Mouse (Mus musculus) cerebellum, adult (tissue): ENCODE measurements at regions not wholly inside any gene's neighbourhood (a gene's known extent, or its start where the extent isn't known, plus 50 kb on each side); places are given as distances from the start of the nearest gene placed in this dataset.

Experiments
- ATAC-seq: cut with Nextera tagmentation; 2 replicates; pipeline ENCODE4 v1.9.2; 2017; ENCODE audit warnings: mild to moderate bottlenecking, moderate library complexity, mixed read lengths; ENCODE audit not compliant: insufficient number of reproducible peaks, low FRiP score, low TSS enrichment

GRCm38 (mm10) chr4:64219802-64220201 is 173.0 kb upstream of the Tnc start:
- no peak for ATAC-seq

- ATAC-seq: no peak
Measured at GRCm38 (mm10) chr4:64207118-64207868, 160.5 kb upstream of the Tnc start.

DNA sequence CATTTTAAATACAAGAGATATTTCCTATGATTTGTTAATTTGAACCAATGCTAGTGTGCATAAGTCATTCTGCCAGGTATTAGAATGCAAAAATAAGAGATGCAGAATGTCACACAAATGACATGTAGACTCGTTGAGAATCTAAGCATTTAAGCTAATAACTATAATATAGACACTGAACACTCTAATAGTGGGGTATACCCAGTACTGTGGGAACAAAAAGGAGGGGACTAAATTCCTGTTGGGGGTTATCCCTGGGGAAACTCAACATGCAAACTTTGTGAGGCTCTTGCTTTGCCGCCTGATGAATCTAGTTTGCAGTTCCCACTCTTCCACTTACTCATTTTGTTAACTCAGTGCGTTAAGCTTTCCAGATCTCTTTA is 154.0 kb upstream of the Tnc start:
- peak; percentile 11; the same call in 1 of the 2 replicates for ATAC-seq

DNA sequence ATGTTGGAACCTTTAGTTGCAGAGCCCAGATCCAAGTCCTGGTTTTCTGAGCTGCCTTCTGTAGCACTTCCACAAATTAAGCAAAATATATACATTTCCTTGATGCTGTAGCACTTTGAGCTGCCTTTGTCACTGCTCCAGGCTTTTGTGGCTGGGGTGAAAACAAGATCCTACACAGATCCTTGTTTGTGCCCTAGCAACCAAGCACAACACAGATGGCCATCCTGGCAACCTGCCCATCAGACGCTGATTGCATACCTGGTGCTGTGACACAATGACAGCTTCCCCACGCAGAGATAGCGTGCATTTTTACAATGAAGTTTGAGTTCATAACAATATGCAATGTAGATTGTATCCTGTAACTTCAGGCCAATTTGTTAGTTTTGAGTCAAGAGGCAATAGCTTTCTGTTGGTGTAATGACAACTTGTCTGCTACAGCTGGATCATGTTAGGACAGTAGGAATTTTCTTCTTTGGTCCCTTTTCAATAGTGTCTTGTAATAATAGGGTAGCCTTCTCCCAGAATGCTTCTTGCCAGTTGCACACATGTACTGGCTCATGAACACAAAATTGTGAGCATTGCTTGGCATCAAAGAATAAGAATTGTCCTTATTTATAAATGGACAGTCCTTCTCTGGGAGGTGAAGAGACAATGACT is 153.5 kb upstream of the Tnc start:
- peak; percentile 94 for ATAC-seq

- no peak for ATAC-seq
Measured at GRCm38 (mm10) chr4:64184986-64185385, 138.2 kb upstream of the Tnc start.

DNA sequence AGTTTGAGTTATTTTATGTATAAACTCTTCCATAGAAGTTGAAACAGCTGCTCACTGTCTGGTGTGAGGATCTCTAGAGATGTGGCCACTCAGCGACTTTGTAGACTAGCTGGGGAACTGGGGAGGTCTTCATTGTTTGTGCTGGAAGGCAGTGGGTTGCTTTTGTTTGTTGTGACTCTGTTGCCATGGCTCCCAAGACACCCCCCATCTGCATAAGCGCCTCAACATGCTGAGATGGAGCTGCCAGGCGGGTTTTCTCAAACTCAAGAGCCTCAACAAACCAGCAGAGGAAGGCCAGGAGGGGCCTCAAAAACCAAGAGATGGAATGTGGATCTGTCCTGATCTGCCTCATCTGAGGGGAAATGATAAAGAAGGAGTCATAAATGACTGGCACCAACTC is 129.1 kb upstream of the Tnc start:
- no peak for ATAC-seq

GRCm38 (mm10) chr4:64171476-64171875 is 124.7 kb upstream of the Tnc start:
- ATAC-seq: no peak

GRCm38 (mm10) chr4:64148989-64149463 is 102.2 kb upstream of the Tnc start:
- ATAC-seq: no peak

DNA sequence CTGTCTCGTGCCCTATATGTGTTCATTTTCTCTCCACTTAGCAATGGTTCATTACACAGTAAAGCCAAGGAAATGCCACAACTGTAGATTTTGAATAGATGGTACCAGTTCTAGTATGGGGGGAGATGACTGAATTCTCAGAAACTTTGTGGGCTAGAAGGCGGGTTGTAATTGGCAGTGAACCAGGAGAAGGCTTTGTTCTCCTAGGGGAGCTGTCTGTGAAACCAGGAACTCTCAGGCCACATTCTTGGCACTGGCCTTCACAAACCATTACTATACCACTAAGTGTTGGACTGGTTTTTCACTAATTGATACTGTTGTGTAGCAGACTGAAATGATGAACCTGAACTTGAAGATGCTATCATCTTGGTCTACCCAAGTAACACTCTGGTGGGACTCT is 99.1 kb upstream of the Tnc start:
- ATAC-seq: no peak

DNA sequence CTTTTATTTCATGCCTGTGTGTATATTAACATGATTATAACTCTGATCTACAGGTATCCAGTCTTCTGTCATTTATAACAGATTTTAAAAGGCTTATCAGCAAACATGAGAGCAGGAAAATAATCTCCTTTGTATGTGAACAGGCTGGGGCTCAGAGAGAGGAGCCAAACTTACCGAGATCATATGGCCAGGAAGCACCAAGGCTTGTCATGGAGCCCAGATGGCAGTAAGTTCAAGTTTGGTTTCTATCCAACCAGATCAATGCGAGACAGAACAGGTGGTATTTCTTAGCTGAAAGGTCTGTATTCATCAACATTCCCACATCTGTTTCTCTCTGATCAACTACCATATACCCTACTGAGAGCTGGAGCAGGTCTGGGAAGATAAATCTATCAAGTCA is 96.1 kb upstream of the Tnc start:
- peak; percentile 68 for ATAC-seq

- ATAC-seq: peak; percentile 82
Measured at GRCm38 (mm10) chr4:64142356-64142787, 95.6 kb upstream of the Tnc start.

DNA sequence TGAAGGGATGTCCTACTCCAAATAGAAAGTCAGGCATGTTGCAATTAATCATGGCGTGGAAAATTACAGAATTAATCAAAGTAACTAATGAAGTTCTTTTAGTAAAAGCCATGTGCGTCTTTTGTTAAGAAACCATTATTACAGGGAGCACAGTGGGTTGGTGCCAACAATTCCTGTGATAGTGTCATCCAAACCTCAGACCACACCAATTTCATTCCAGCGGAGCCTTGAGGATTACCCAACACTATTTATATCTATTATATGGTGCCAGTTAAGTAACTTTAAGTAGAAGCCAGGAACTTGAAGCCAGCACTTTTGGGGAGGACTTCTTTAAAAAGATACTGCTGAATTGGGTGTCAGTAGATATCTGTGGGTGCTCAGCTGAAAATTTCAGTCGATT is 93.0 kb upstream of the Tnc start:
- ATAC-seq: no peak

- no peak for ATAC-seq
Measured at GRCm38 (mm10) chr4:64135036-64135435, 88.2 kb upstream of the Tnc start.

- no peak for ATAC-seq
Measured at GRCm38 (mm10) chr4:64129290-64129689, 82.5 kb upstream of the Tnc start.

GRCm38 (mm10) chr4:64124387-64125088 is 77.7 kb upstream of the Tnc start:
- ATAC-seq: no peak

DNA sequence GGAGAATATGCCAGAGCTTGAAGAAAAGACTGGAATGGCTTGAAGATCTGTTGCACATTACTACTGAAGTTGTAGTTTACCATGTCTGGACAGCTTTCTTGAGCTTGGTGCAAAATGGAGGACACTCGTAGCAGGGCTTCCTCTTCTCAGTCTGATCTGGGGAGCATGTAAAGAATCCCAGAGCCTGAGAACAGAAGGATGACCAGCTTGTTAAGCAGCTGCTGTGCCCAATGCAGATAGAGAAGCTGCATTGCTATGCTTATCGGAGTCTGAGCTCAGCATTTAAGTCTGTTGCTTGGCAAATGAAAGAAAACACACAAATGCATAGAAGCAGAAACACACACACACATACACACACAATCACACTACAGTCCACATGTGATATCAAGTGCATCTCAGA is 76.9 kb upstream of the Tnc start:
- ATAC-seq: no peak; the same call in 1 of the 2 replicates

- ATAC-seq: no peak
Measured at GRCm38 (mm10) chr4:64098247-64098646, 51.4 kb upstream of the Tnc start.
